Mouse (Mus musculus): ENCODE measurements around the gene Olfr49. TPM values are rescaled to one million over a fixed set of nuclear protein-coding genes. Genes with fewer than 3 reads are reported as not detected.

Olfr49 gene
- polyA plus RNA-seq, 1 experiment from 2014 or later = 0.08 TPM

DNA sequence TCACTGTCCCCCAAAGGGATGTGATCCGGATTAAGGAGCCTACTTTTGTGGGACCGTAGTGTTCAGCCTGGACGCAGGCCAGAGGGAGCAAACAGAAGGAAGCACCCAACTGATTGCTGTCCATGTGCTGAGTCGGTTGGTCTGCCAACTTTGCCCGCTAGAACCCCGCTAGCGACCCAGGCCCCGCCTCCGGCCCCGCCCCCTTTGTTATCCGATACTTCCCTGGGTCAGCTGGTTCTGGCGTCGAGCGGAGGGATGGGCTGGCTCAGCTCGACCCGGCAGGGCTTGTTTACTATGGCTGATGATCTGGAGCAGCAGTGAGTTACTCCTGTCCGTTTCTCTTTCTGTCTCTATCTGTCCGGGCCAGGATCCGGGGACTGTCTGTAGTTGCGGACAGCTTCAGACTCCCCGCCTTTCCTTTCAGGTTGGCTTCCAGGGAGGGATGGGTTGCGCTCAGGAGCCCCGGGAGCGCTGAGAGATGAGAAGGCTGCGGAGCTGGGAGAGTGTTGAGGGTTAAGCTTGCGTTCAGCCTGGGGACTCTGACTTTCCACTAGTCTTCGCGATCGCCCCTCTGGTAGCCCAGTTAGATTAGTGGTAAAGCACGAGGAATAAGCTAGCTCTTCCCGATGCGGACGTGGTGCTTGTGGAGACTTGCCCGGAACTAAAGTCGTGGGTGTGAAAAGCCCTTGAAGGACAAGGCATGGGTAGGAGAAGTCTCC, 25.6 kb downstream of the Olfr49 start:
- Histone ChIP-seq H3K36me3 (peaks cover 18% of the 10 kb centered on the region), H3K27me3 (ENCODE audit: insufficient read depth, poor library complexity, severe bottlenecking) (no peaks in the 10 kb centered on the region), H3K27ac (peak overlapping the region; percentile 88), H3K4me1 (peaks cover 43% of the 10 kb centered on the region), H3K4me3 (peak overlapping the region; percentile 80), H3K9me3 (no peaks in the 10 kb centered on the region)
- WGBS = under 1% methylated on average over 35 of the region's 35 CpGs
- peak; percentile 97 for DNase-seq (ENCODE audit: low spot score)

DNA sequence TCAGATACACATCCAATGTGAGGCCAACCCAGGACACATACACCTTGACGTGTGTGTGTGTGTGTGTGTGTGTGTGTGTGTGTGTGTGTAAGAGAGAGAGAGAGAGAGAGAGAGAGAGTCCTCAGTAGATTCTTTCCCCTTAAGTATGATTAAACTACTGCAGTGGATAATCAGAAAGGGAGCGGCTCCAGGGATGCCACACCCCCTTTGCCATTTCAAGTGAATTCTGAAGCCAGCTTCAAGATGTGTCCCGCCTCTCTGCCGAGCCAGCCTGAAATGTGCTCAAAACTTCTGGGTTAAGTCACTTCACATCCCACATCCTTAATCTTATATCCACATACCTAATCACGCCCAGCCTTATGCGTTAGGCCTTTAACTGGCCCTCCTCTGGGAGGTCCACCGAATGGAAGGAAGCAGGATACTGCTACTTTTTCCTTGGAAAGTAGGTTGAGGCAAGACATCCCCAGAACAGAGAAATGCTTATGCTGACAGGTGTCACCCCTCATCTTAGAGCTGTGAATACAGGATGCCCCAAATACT, 26.5 kb downstream of the Olfr49 start:
- no peak overlapping the region for H3K27ac ChIP-seq
- H3K36me3 ChIP-seq = peaks cover 10% of the 10 kb centered on the region
- no peaks in the 10 kb centered on the region for H3K27me3 ChIP-seq (ENCODE audit: insufficient read depth, poor library complexity, severe bottlenecking)
- DNase-seq (ENCODE audit: low spot score) = peak; percentile 56
- WGBS = 62% methylated on average over 7 of the region's 7 CpGs
- no peak overlapping the region for H3K4me3 ChIP-seq
- no peaks in the 10 kb centered on the region for H3K9me3 ChIP-seq
- H3K4me1 ChIP-seq = peaks cover 39% of the 10 kb centered on the region

DNA sequence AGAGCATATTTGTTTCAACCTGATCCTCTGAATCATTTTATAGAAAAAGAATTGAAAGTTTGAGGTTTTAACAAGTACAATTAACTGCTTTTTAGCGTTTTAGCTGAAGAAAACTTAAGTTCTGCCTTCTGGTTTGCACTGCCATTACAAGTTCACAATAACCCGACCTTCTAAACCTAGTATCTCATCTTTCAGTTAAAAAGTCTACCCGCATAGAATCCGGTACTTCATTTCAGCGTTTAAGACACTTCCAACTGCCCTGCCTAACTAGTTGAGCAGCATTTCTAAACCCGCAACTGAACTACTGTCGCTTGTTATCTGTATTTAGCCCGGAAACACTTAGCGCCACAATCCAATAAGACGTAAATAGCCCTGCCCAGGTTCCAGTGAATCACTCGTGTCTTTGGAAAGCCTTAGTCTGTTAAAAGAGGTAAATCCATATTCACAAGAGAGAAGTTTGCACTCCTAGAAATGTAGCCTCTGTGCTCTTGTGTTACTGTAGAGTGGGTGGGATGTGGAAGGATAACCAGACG, 30.0 kb downstream of the Olfr49 start:
- Histone ChIP-seq H3K4me3 (peak overlapping the region; percentile 73), H3K27ac (peak overlapping the region; percentile 87), H3K36me3 (peaks cover 3% of the 10 kb centered on the region; the same call in 1 of the 2 replicates), H3K9me3 (no peaks in the 10 kb centered on the region), H3K27me3 (ENCODE audit: insufficient read depth, poor library complexity, severe bottlenecking) (no peaks in the 10 kb centered on the region), H3K4me1 (peaks cover 43% of the 10 kb centered on the region)
- whole genome bisulfite sequencing = 48% methylated on average over 12 of the region's 12 CpGs
- no peak for DNase-seq (ENCODE audit: low spot score)

DNA sequence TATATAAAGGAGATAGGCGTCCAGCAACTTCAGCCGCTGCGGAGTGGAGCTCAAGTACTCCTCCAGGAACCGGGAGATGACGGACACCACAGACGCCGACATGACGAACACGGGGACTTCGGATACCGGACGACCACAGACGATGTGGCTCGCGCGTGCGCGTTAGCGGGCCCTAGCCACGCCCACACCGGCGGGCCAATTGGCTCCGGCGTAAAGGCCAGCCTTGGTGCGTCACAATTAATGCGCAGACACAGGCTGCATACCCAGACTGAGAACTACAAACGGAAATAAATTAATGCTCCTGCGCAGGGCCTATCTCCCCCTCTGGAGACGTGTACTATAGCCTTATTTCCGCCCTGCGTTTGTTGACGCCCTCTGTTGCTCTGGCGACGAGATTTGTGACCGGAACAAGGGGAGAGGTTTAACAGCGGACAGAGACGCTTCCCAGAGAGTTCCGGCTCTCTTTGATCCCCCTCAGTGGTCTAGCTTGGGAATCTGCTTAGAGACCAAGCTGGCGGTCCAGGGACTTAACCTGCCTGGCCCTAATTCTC, 30.9 kb downstream of the Olfr49 start, which contains the start of the genes Dad1 and Abhd4:
TSS of gene Dad1 (minus strand) at position 364 of the 551 bp plus-strand sequence.
TSS of gene Abhd4 (plus strand) at position 448 of the 551 bp plus-strand sequence.
- 0% methylated on average over 39 of the region's 39 CpGs for WGBS
- DNase-seq (ENCODE audit: low spot score) = peak; percentile 99
- Histone ChIP-seq H3K9me3 (no peaks in the 10 kb centered on the region), H3K36me3 (peaks cover 8% of the 10 kb centered on the region), H3K4me3 (peak within 1 kb of the TSS; percentile 73), H3K4me1 (peaks cover 46% of the 10 kb centered on the region), H3K27me3 (ENCODE audit: insufficient read depth, poor library complexity, severe bottlenecking) (no peaks in the 10 kb centered on the region), H3K27ac (peak within 1 kb of the TSS; percentile 87)

DNA sequence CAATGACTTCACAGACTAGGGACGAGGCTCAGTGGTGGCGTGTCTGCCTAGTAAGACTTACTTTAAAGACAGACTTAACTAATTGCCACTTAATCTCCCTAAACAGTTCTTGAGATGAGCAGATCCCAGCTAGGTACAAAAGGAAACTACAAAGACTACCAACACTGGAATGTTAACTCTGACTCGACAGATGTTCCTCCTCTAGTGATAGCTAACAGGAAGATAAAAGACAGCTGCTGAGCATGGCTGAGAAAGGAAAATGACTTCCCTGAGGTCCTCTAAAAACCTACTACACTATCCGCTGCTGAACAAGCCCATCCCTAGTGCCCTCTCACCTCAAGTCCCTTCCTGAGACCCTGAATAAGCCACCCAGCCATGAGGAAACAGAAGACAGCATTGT, 34.6 kb downstream of the Olfr49 start:
- H3K27me3 ChIP-seq (ENCODE audit: insufficient read depth, poor library complexity, severe bottlenecking) = no peaks in the 10 kb centered on the region
- 54% methylated on average over 4 of the region's 4 CpGs for WGBS
- H3K4me1 ChIP-seq = peaks cover 47% of the 10 kb centered on the region
- no peak overlapping the region for H3K27ac ChIP-seq
- DNase-seq (ENCODE audit: low spot score) = no peak
- H3K4me3 ChIP-seq = no peak overlapping the region
- no peaks in the 10 kb centered on the region for H3K9me3 ChIP-seq
- peaks cover 34% of the 10 kb centered on the region for H3K36me3 ChIP-seq

DNA sequence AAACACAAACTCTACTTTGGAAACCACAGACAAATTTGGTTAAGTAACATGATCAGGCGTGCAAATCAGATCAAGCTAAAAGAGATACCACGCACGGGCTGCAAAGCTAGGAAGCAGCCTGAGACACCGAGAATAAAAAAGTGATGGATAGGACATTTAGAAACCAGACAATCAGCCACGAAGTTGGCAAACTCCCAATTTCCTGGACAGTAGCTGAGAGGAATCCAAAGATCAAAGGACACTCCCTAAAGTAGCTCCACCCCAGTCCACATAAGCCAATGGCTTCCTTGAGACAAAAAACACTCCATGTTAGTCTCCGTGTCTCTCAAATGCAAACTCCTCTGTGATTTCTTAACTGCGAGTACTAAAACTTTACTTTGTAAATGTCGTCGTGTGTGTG, 35.4 kb downstream of the Olfr49 start:
- WGBS = 76% methylated on average over 9 of the region's 9 CpGs
- Histone ChIP-seq H3K4me1 (peaks cover 42% of the 10 kb centered on the region), H3K4me3 (no peak overlapping the region), H3K27me3 (ENCODE audit: insufficient read depth, poor library complexity, severe bottlenecking) (no peaks in the 10 kb centered on the region), H3K27ac (no peak overlapping the region), H3K9me3 (no peaks in the 10 kb centered on the region), H3K36me3 (peaks cover 37% of the 10 kb centered on the region)
- no peak for DNase-seq (ENCODE audit: low spot score)

DNA sequence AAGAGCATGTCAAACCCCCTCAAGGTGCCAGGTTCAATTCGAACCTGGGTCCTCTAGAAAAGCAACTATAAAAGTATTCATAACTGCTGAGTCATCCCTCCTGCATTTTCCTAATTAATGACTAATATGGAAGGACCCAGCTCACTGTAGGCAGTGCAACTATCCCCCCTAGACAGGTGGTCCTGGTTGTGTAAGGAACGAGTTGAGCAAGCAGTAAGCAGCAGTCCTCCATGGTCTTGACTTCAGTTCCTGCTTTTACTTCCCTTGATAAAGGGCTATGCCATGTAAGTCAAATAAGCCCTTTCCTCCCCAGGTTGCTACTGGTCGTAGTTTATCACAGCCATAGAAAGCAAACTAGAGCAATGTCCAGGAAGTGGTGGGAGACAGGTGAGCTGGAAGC, 38.5 kb downstream of the Olfr49 start:
- no peak for DNase-seq (ENCODE audit: low spot score)
- Histone ChIP-seq H3K4me1 (peaks cover 39% of the 10 kb centered on the region), H3K27me3 (ENCODE audit: insufficient read depth, poor library complexity, severe bottlenecking) (no peaks in the 10 kb centered on the region), H3K27ac (no peak overlapping the region), H3K9me3 (no peaks in the 10 kb centered on the region), H3K36me3 (peaks cover 57% of the 10 kb centered on the region), H3K4me3 (no peak overlapping the region)
- WGBS = 84% methylated on average over 3 of the region's 3 CpGs

DNA sequence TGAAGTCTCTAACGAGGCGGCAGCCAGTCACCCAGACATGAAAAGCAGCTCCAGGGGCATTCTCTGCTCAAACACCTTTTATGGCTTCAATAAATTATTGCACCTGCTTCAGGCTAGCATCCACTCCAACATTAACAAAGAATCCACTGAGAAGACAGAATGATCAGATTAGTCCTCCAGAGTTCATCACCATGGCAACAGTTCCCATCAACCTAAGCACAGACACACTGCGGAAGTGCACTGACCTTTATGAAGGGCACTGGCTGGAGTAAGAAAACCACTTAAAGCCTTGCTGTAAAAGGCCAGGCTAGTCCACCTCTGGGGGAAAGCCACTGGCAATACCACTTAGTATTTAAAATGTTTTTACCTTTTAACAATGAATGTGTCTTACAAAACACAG, 40.6 kb downstream of the Olfr49 start:
- Histone ChIP-seq H3K27ac (peak overlapping the region; percentile 48), H3K36me3 (peaks cover 63% of the 10 kb centered on the region)

DNA sequence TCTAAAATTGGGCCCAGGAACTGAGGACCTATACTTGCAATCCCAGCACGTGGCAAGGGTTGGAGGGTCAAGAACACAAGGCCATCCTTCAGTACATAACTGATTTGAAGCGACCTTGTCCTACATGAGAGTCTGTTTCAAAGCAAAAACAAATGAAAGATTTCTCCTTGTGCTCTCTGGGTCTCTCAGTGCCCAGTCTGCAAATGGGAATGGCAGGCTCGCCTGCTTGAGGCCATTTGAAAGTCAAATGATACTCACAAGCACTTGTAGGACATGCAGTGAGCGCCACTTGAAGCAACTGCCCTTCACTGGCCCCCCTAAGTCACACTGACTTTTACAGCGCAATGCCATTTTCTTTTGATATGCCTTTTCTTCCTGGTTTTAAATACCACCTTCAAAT, 44.2 kb downstream of the Olfr49 start:
- 80% methylated on average over 5 of the region's 5 CpGs for WGBS
- DNase-seq (ENCODE audit: low spot score) = no peak
- no peaks in the 10 kb centered on the region for H3K27me3 ChIP-seq (ENCODE audit: insufficient read depth, poor library complexity, severe bottlenecking)
- peak overlapping the region; percentile 47; the same call in 1 of the 2 replicates for H3K27ac ChIP-seq
- no peaks in the 10 kb centered on the region for H3K9me3 ChIP-seq
- H3K4me1 ChIP-seq = peaks cover 20% of the 10 kb centered on the region; the same call in 1 of the 2 replicates
- H3K4me3 ChIP-seq = no peak overlapping the region
- peaks cover 46% of the 10 kb centered on the region for H3K36me3 ChIP-seq

More for the DNA sequence above, 40.6 kb downstream of the Olfr49 start:
- Histone ChIP-seq H3K4me1 (peaks cover 32% of the 10 kb centered on the region; the same call in 1 of the 2 replicates), H3K4me3 (no peak overlapping the region), H3K27me3 (ENCODE audit: insufficient read depth, poor library complexity, severe bottlenecking) (no peaks in the 10 kb centered on the region), H3K9me3 (no peaks in the 10 kb centered on the region)
- DNase-seq (ENCODE audit: low spot score) = no peak
- WGBS = 63% methylated on average over 3 of the region's 3 CpGs

DNA sequence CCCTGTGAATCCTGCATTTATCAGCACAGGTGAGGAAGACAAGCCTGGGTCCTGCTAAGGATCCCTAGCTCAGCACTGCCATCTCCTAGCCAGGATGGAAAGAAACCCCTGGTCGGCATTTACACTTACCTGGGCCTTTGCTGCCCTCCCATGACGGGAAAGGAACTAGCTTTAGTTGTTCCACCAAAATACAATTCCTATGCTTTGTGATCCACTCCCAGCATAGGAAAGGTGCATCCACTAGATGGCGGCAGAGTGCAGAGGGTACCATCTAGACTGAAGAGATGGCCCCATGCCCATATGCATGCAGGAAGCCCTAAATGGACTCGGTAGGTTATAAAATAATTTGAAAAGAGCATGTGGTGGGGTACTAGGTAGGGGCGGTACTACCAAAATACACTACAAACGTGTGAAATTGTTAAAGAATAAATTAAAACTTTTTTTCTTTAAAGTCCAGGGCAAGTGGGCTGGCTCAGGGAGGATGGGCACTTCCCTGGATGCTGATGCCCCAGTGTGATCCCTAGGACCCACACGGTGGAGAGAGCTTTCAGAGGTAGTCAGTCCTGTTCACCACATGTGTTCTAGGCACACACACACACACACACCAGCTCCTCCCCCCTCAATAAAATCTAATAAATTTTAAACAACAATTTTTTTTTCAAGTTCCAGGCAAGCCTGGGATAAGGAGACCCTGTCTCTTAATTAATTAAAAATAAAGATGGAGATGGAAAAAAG, 45.6 kb downstream of the Olfr49 start:
- Histone ChIP-seq H3K4me1 (peaks cover 26% of the 10 kb centered on the region), H3K27ac (no peak overlapping the region), H3K27me3 (ENCODE audit: insufficient read depth, poor library complexity, severe bottlenecking) (no peaks in the 10 kb centered on the region), H3K9me3 (no peaks in the 10 kb centered on the region), H3K36me3 (peaks cover 50% of the 10 kb centered on the region), H3K4me3 (no peak overlapping the region)
- 17% methylated on average over 7 of the region's 7 CpGs for WGBS
- peak; percentile 86 for DNase-seq (ENCODE audit: low spot score)

DNA sequence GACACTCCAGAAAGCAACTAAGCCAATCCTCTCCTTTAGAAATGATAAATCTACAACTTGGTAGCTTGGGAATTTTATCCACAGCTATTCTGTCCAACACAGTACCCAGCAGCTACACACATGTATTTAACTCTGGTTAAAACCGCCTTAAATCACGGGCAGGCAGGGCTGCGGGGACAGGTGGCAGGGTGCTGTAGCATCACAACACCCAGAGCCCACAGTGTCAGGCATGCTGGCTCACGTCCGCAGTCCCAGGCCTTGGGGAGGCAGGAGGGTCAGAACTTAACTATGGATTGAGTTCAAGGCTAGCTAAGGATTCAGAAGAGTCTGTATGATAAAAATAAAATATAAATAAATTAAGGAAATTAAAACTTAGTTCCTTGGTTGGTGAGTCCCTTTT, 47.9 kb downstream of the Olfr49 start:
- H3K9me3 ChIP-seq = no peaks in the 10 kb centered on the region
- H3K4me3 ChIP-seq = no peak overlapping the region
- peaks cover 37% of the 10 kb centered on the region for H3K4me1 ChIP-seq
- no peaks in the 10 kb centered on the region for H3K27me3 ChIP-seq (ENCODE audit: insufficient read depth, poor library complexity, severe bottlenecking)
- H3K36me3 ChIP-seq = peaks cover 36% of the 10 kb centered on the region
- DNase-seq (ENCODE audit: low spot score) = no peak
- no peak overlapping the region for H3K27ac ChIP-seq
- WGBS = 91% methylated on average over 5 of the region's 5 CpGs

DNA sequence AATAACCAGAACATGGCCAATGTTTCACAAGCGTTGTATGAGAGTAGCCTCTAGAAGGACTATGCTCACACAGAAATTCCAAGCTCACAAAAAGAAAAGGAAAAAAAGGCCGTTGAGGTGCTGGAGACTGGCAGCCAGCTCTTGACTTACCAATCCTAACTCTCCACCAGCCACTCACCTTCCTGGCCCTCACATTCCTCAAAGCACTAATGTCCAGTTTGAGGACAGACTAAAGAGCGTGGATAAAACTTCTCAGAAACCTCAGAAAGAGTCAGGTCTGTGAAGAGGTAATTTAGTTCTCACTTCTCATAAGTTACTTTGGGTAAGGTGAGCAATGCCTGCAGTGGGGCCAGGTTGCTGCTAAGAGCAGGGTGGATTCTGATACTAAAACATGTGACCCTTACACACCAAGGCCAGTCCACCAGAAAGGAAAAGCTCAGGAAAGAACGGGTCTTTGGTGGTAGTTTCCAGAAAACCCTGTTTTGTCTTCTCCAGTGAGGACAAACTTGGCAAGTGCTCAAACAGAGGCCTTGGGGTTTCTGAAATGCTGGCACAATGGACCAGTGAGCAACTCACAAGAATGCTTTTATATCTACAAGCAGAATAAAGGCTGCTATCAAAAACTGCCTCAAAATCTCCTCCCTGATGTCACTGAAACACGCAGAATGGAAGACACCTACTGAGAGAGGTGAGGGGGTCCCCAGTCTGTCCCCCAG, 48.8 kb downstream of the Olfr49 start:
- Histone ChIP-seq H3K4me1 (peaks cover 43% of the 10 kb centered on the region), H3K9me3 (no peaks in the 10 kb centered on the region), H3K27me3 (ENCODE audit: insufficient read depth, poor library complexity, severe bottlenecking) (no peaks in the 10 kb centered on the region), H3K27ac (no peak overlapping the region), H3K4me3 (no peak overlapping the region), H3K36me3 (peaks cover 27% of the 10 kb centered on the region)
- no peak for DNase-seq (ENCODE audit: low spot score)
- WGBS = 89% methylated on average over 5 of the region's 5 CpGs
